Mouse (Mus musculus) megakaryocyte progenitor cell, adult 5-6 weeks (primary cell): Measurements from ENCODE around the gene Tnfrsf23. TPM values are rescaled to one million over a fixed set of nuclear protein-coding genes. Genes with fewer than 3 reads are reported as not detected.
"Not testable (repeated sequence)": the region's sequence is repeated elsewhere in the genome, so short reads cannot be mapped to it uniquely, and the experiment has no call there.

Experiments
- ATAC-seq: replicated peaks from 2 replicates; pipeline ENCODE4 v1.8.0; 2016; ENCODE audit warnings: mild to moderate bottlenecking, moderate TSS enrichment, inconsistent platforms; ENCODE audit not compliant: poor library complexity
- total RNA-seq, 2 experiments: library from RNA; stranded (forward) in 1 of 2; stranded (reverse) in 1 of 2; fragments of 157-497, 149-512 nt in 1 of 2; fragments of 200-1000 nt in 1 of 2; gene quantifications; 2 replicates each; pipeline versions ENCODE4 v1.2.3 to v1.2.4; 2015 to 2017

Gene Tnfrsf23
- total RNA-seq, 2 experiments from 2014 or later, result 2.1 to 5.8 TPM

DNA sequence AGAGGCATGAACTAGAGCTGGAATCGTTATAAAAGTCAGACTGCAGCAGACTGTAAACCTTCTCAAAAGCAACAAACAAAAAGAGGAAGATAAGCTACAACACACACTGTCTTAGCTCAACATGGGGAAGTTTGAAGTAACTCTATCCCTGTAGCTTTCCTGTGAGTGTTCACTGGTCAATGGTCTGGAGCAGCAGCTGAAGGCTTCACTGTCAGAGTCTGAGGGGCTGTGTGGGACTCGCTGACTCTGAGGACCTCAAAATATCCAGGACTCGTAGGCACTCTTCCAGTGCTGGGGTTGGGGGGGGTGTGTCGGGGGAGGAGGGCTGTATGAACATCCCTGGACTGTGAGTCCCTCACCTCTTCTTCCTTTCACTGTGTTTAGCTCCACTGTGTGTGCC is 519 bp upstream of the Tnfrsf23 start:
- peak; percentile 32 for ATAC-seq

- ATAC-seq, result not testable (repeated sequence)
Measured at GRCm38 (mm10) chr7:143684569-143684968, 1.1 kb downstream of the Tnfrsf23 start.

GRCm38 (mm10) chr7:143681566-143681965 is 4.1 kb downstream of the Tnfrsf23 start:
- no peak for ATAC-seq

DNA sequence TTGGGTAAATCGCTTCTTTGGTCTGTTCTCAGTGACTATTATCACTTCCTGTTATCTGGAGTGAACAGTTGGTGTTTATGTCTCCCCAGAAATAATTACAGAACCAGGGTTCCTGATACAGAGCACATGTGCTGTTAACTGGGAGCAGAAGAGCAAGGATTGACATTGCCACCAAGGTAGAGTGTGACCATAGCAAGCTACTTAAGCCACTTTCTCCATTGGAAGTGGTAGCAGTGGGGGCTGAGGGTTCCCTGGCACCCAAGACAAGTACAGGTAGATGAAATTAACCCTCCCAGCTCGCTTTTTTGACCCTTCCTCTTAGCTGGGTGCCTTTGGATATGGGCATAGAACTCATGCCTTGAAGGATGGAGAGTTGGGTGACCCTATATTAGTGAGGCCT is 4.8 kb downstream of the Tnfrsf23 start:
- 0 out of 2 replicates have a peak, but pooled peaks have one; percentile 8 for ATAC-seq

DNA sequence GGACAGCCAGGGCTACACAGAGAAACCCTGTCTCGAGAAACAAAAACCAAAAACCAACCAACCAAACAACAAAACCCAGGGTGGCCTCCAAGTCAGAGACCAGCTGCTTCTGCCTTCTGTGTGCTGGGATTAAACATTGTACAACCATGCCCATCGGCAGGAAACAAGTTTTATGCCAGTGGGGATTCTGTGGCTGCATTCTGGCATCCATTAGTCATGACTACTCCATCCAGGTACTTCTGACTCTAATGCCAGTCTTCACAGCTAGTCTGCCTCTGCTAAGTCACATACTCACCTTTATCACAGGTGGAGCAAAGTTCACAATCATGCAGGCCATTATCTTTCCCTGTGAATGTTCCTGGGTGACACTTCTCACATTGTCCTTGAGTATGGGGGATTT is 6.0 kb downstream of the Tnfrsf23 start:
- not testable (repeated sequence) for ATAC-seq

DNA sequence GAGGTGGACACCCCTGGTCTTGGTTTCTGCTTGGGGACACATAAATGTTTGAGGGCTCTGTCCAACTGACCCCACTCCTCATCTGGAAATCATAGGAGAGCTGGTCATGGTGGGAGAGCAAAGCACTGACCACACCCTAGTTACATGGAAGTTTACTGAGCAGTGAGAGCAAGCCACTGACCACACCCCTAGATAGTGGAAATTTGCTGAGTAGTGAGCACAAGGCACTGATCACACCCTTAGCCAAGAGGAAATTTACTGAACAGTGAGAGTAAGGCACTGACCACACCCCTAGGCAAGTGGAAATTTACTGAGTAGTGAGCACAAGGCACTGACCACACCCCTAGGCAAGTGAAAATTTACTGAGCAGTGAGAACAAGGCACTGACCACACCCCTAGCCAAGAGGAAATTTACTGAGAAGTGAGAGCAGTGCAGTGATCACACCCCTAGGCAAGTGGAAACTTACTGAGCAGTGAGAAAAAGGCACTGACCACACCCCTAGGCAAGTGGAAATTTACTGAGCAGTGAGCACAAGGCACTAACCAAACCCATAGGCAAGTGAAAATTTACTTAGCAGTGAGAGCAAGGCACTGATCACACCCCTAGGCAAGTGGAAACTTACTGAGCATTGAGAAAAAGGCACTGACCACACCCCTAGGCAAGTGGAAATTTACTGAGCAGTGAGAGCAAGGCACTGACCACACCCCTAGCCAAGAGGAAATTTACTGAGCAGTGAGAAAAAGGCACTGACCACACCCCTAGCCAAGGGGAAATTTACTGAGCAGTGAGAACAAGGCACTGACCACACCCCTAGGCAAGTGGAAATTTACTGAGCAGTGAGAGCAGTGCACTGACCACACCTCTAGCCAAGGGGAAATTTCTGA is 19.0 kb downstream of the Tnfrsf23 start:
- peak; percentile 65 for ATAC-seq

GRCm38 (mm10) chr7:143663470-143663869 is 22.2 kb downstream of the Tnfrsf23 start:
- no peak for ATAC-seq

GRCm38 (mm10) chr7:143660797-143661196 is 24.9 kb downstream of the Tnfrsf23 start:
- no peak for ATAC-seq

DNA sequence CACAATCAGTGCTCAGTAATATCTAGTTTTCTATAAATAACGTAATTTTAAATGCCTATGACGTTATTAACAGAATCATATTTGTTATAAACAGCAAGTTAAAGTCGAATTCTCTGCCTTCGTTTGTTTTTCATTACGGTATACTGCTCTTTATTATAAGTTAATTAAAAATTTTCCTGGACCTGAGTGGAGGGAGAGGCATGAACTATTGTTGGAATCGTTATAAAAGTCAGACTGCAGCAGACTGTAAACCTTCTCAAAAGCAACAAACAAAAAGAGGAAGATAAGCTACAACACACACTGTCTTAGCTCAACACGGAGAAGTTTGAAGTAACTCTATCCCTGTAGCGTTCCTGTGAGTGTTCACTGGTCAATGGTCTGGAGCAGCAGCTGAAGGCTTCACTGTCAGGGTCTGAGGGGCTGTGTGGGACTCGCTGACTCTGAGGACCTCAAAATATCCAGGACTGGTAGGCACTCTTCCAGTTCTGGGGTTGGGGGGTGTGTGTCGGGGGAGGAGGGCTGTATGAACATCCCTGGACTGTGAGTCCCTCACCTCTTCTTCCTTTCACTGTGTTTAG is 35.8 kb downstream of the Tnfrsf23 start:
- 0 out of 2 replicates have a peak, but pooled peaks have one; percentile 20 for ATAC-seq

DNA sequence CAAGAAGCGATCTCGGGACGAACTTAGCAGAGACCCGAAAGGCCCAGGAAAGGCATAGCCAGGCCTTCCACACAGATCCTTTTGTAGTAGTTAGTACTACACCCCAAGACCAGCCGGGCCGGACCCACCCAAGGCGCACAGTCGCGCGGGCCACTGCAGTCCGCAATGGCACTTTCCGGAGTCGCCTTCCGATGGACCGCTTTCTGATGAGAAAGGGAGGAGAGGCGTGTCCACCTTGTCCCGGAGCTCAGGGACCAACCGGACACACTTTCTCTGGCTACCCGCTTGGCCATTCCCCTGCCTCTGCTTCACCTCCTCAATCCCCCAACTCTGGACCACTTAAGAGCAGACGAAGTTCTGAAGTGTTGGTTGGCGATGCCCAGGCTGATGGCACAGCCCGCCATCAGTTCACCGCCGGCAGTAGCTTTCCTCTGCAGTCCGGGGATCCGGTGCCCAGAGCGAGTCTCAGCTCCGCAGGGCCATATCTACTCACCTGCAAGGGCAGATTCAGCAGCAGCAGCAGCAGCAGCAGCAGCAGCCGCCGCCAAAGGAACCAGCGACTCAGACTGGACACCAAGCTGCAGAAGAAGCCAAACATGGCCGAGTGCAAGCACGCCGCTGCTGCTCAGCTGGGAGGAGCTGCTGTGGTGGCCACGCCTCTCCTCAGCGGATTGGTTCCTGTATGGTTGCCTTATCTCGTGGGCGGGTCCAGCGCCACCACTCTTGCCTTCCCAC is 36.5 kb downstream of the Tnfrsf23 start, which contains the start of gene Tnfrsf22:
Tnfrsf22 (minus strand) TSS at position 628 of the 735 bp plus-strand sequence.
- peak; percentile 100 for ATAC-seq

DNA sequence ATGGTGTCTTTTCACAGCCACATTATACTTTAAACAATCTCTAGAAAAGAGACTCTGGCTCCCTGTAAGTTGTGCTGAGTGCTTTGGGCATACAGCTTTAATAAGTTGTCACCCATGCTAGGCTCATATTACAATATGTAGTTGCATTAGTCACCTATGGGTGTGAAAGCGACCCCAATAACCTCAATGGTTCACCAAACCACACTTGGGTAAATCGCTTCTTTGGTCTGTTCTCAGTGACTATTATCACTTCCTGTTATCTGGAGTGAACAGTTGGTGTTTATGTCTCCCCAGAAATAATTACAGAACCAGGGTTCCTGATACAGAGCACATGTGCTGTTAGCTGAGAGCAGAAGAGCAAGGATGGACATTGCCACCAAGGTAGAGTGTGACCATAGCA is 41.7 kb downstream of the Tnfrsf23 start:
- peak; percentile 54 for ATAC-seq

DNA sequence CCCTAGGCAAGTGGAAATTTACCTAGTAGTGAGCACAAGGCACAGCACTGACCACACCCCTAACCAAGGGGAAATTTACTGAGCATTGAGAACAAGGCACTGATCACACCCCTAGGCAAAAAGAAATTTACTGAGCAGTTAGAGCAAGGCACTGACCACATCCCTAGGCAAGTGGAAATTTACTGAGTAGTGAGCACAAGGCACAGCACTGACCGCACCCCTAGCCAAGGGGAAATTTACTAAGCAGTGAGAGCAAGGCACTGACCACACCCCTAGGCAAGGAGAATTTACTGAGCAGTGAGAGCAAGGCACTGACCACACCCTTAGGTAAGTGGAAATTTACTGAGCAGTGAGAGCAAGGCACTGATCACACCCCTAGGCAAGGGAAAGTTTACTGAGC is 49.0 kb downstream of the Tnfrsf23 start:
- peak; percentile 61 for ATAC-seq

DNA sequence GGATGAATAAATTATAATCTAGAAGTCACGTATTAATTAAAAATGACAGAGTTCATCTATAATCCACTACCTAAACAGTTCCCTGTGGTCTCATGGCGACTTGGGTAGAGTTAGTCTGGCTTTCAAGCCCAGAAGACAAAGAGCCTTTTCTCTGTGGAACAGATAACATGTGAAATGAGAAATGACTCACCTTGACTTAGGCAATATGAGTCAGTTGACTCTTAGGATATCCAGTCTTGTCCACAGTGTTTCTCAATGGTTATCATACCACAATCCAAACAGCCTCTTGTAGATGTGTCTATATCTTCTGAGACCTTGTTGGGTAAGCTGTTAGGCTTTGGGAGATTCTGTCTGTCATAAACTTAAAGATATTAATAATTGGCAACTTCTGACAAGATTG is 54.2 kb downstream of the Tnfrsf23 start:
- peak; percentile 28; the same call in 1 of the 2 replicates for ATAC-seq

- no peak for ATAC-seq
Measured at GRCm38 (mm10) chr7:143629501-143629900, 56.2 kb downstream of the Tnfrsf23 start.

GRCm38 (mm10) chr7:143628540-143628939 is 57.1 kb downstream of the Tnfrsf23 start, which contains the start of gene Tnfrsf26:
TSS of gene Tnfrsf26 (minus strand) at chr7:143628722.
- 0 out of 2 replicates have a peak, but pooled peaks have one; percentile 10 for ATAC-seq

GRCm38 (mm10) chr7:143627555-143628286 is 58.0 kb downstream of the Tnfrsf23 start:
- peak; percentile 74 for ATAC-seq

DNA sequence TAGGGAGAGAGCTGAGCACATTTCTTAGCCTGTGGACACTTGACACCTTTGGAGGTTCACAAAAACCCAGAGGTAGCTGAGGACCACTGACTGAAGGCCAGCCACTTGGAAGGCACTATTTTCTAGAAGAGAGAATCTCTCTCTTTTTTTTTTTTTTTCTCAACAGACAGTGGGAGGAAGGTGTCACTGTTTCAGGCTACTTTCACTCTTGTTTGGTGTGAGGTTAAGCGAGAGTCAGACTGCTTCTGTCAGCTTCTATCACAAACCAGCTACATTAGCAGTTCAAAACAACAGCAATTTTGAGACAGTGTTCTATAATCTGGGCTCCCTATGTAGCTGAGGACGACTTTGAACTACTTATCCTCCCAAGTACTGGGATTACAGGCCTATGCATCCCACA is 59.5 kb downstream of the Tnfrsf23 start:
- ATAC-seq, result no peak

DNA sequence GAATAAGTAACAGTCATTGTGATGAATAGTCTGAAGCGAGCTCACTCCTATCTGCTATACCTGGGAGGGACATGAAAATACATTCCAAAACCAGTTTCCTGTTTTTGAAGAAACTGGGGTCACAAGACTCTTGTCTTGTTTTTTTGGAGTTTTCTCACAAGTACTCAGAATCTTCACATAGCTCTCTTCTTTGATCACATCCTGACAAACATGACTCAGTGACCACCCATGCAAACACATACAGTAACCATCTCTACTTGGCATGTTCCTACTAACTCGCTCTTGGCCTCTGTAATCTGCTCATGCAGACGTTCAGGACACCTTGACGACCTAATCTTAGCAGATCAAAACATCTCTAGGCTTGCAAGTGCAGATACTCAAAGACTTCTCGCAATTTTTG is 60.5 kb downstream of the Tnfrsf23 start:
- no peak for ATAC-seq

DNA sequence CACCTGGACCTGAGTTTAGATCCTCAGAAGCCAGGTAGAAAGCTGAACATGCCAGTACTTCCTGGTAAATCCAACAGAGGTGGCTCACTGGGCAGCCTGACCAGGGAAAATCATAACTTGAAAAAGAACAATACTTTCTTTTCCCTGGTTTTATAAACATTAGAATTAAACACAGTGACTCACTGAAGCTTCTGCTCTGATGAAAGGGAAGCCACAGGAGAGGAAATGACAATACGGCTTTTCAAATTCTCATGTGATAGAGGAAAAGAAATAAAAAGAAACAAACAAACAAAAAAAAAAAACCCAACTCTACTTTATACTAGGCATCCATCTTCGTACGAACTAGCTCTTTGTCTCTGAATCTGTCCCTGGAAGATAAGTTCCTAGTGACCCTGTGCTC is 61.1 kb downstream of the Tnfrsf23 start:
- no peak for ATAC-seq

- no peak for ATAC-seq
Measured at GRCm38 (mm10) chr7:143620951-143621350, 64.7 kb downstream of the Tnfrsf23 start.
